Mouse (Mus musculus) bone marrow macrophage, adult 2 months (primary cell): ENCODE results near the gene Htt.

Experiments
- CTCF ChIP-seq: IDR thresholded peaks from 2 replicates; pipeline ENCODE4 v1.5.1; 2012; ENCODE audit warnings: low read depth, mild to moderate bottlenecking, low read length, moderate library complexity
- POLR2A ChIP-seq: IDR thresholded peaks from 2 replicates; pipeline ENCODE4 v1.6.1; 2012; ENCODE audit warnings: mild to moderate bottlenecking, low read depth, low read length, borderline replicate concordance

GRCm38 (mm10) chr5:34761934-34762611 lies 533 bp downstream of the Htt start:
- TF ChIP-seq POLR2A (no peak), CTCF (no peak)
